ENCODE assay signal across 12 mouse cellular contexts in genomic region chr15:6059790-6060189, GRCm38 (mm10).
DNase-seq lines count a peak whose midpoint lies in the region; ATAC-seq and TF ChIP-seq lines count a peak whose summit lies in the region.
"Had no signal": no experiment of that assay in that cellular context is flagged by ENCODE, and none has a peak within 500 bp of the region (broad histone marks: within the 10 kb centered on the region; RNA-seq: fewer than 3 reads in every experiment).

No protein-coding gene starts in this region.

- no peaks in the 10 kb centered on the region for H3K36me3 ChIP-seq in G1E (replicated peaks)
- no peaks in the 10 kb centered on the region for H3K36me3 ChIP-seq in liver, postnatal 0 days (replicated peaks; ENCODE audit: insufficient read depth, low read length)
- H3K36me3 ChIP-seq: forebrain, embryonic 12.5 days; limb, embryonic 13.5 days; midbrain, embryonic 12.5 days had no signal

- H3K27ac ChIP-seq in liver, postnatal 0 days (ENCODE audit: low read depth), result peak overlapping the region; percentile 74
- H3K27ac ChIP-seq: forebrain, embryonic 12.5 days; layer of hippocampus, adult 2 months; limb, embryonic 13.5 days; midbrain, embryonic 12.5 days had no signal

- no peak for TF ChIP-seq CTCF in G1E (IDR thresholded peaks at IDR 0.05; ENCODE audit: low read depth, low read length)
- no peak for TF ChIP-seq CTCF in liver, postnatal 0 days (IDR thresholded peaks at IDR 0.05; ENCODE audit: low read depth)

- H3K4me1 ChIP-seq in G1E (ENCODE audit: insufficient read depth, low read depth, low read length), result peaks cover 43% of the 10 kb centered on the region
- peaks cover 19% of the 10 kb centered on the region for H3K4me1 ChIP-seq in liver, postnatal 0 days (ENCODE audit: insufficient read depth)
- H3K4me1 ChIP-seq: midbrain, embryonic 12.5 days had no signal

- TF ChIP-seq EP300 in liver, postnatal 0 days (IDR thresholded peaks at IDR 0.05; ENCODE audit: low read depth), result peak; percentile 99

- H3K4me2 ChIP-seq in liver, postnatal 0 days (ENCODE audit: low read depth, low read length), result peak overlapping the region; percentile 18; the same call in 1 of the 2 replicates
- H3K4me2 ChIP-seq: forebrain, embryonic 12.5 days; limb, embryonic 13.5 days; midbrain, embryonic 12.5 days had no signal

- WGBS in liver, postnatal 0 days (ENCODE audit: insufficient replicate concordance), result 37% methylated on average over 5 of the region's 5 CpGs

- H3K4me3 ChIP-seq in G1E (ENCODE audit: low read depth, low read length), result no peak overlapping the region
- no peak overlapping the region for H3K4me3 ChIP-seq in liver, postnatal 0 days (ENCODE audit: low read depth, low read length)
- H3K4me3 ChIP-seq: forebrain, embryonic 12.5 days; layer of hippocampus, adult 2 months; limb, embryonic 13.5 days; midbrain, embryonic 12.5 days had no signal

- no peaks in the 10 kb centered on the region for H3K9me3 ChIP-seq in G1E (replicated peaks)
- no peaks in the 10 kb centered on the region for H3K9me3 ChIP-seq in liver, postnatal 0 days (ENCODE audit: low read length)
- H3K9me3 ChIP-seq: forebrain, embryonic 12.5 days; limb, embryonic 13.5 days; midbrain, embryonic 12.5 days had no signal

- no peaks in the 10 kb centered on the region for H3K27me3 ChIP-seq in G1E (ENCODE audit: insufficient read depth, low read length)
- no peaks in the 10 kb centered on the region for H3K27me3 ChIP-seq in liver, postnatal 0 days (ENCODE audit: insufficient read depth, low read length)
- H3K27me3 ChIP-seq: forebrain, embryonic 12.5 days; limb, embryonic 13.5 days; midbrain, embryonic 12.5 days had no signal

- peak; percentile 78 for ATAC-seq in G1E (ENCODE audit: extremely low read depth, insufficient number of reproducible peaks, low FRiP score, poor library complexity, severe bottlenecking)
- peak; percentile 86 for ATAC-seq in erythroblast, adult 5-6 weeks (replicated peaks; ENCODE audit: low FRiP score, poor library complexity, severe bottlenecking)
- ATAC-seq in liver, postnatal 0 days, result peak; percentile 88

- no peak overlapping the region for H3K9ac ChIP-seq in liver, postnatal 0 days (replicated peaks)
- H3K9ac ChIP-seq: forebrain, embryonic 12.5 days; limb, embryonic 13.5 days; midbrain, embryonic 12.5 days had no signal

- peak; percentile 5 for DNase-seq in embryo, embryonic 10.5 days (ENCODE audit: low spot score)
- DNase-seq in embryo, embryonic 9.5 days (ENCODE audit: extremely low spot score), result no peak
- peak; percentile 10 for DNase-seq in G1E (ENCODE audit: low spot score)
- DNase-seq in liver, postnatal 0 days, result peak; percentile 63
- no peak for DNase-seq in cerebellum, adult 9-10 months
- DNase-seq in left cerebral cortex, adult 9 months (ENCODE audit: low spot score in 2 of 2), result no peak
- no peak for DNase-seq in kidney, postnatal 14 days

Comparison
In these comparisons a context has a peak if more than half of its experiments do, and no peak if none do; other contexts are left out.
1. DNase-seq: peak in embryo, embryonic 10.5 days (single experiment), G1E (single experiment) and liver, postnatal 0 days (single experiment); none in embryo, embryonic 9.5 days (single experiment), cerebellum, adult 9-10 months (single experiment), left cerebral cortex, adult 9 months (0 of 2) and kidney, postnatal 14 days (single experiment).
2. Peak in every context shown above with its lines, with median percentiles within 50 percentile points of each other: ATAC-seq.